29 mouse cellular contexts compared by ENCODE assay signal in genomic region chr1:153380746-153381282, GRCm38 (mm10). TPM values are rescaled to one million over a fixed set of nuclear protein-coding genes. Genes with fewer than 3 reads are reported as not detected.
A peak's percentile ranks its signal among the peaks of the same experiment; 100 is the strongest.
DNase-seq lines count a peak whose midpoint lies in the region; TF ChIP-seq lines count a peak whose summit lies in the region.
"Had no signal": no experiment of that assay in that cellular context is flagged by ENCODE, and none has a peak within 500 bp of the region (broad histone marks: within the 10 kb centered on the region; RNA-seq: fewer than 3 reads in every experiment).

No protein-coding gene starts in this region.

- DNase-seq in adrenal gland, adult (ENCODE audit: inconsistent age in 2 of 2, low spot score in 1 of 2), result peak; percentile 7 to 57
- no peak for DNase-seq in adrenal gland, adult 8-10 months
- DNase-seq in adrenal gland, postnatal 14 days, result peak; percentile 15
- no peak for DNase-seq in adrenal gland, adult 18-20 months (ENCODE audit: low spot score in 2 of 2)
- DNase-seq in cerebellum, postnatal 25 days, result peak; percentile 11 to 14
- DNase-seq in cerebellum, adult 11-12 months, result no peak
- DNase-seq in CH12.LX (ENCODE audit: extremely low read depth), result no peak
- DNase-seq: cerebellum, adult 2 months; cerebellum, adult 9-11 months; embryo, embryonic 11 days; gastrocnemius, postnatal 10 days; gastrocnemius, postnatal 36 days; heart, postnatal 10 days; heart, postnatal 36 days; kidney, adult 11 months; kidney, adult 8-10 months had no signal

- H3K4me1 ChIP-seq in CH12.LX (ENCODE audit: control insufficient read depth in 1 of 2, insufficient read depth in 2 of 2), result 0 out of 4 replicates have a peak, but pooled peaks cover 0 to 2% of the 10 kb centered on the region in 2 experiments
- H3K4me1 ChIP-seq: embryonic facial prominence, embryonic 13.5 days; forebrain, embryonic 15.5 days; heart, embryonic 12.5 days; heart, embryonic 15.5 days; hindbrain, embryonic 13.5 days had no signal

- no peaks in the 10 kb centered on the region for H3K36me3 ChIP-seq in CH12.LX (replicated peaks in 1 of 2; ENCODE audit: control insufficient read depth in 1 of 2, insufficient read depth in 1 of 2, low read length in 1 of 2)
- H3K36me3 ChIP-seq: embryonic facial prominence, embryonic 10.5 days; embryonic facial prominence, embryonic 13.5 days; forebrain, embryonic 12.5 days; forebrain, embryonic 15.5 days; G1E; heart, embryonic 12.5 days; heart, embryonic 15.5 days; hindbrain, embryonic 10.5 days; hindbrain, embryonic 13.5 days; intestine, embryonic 15.5 days had no signal

- H3K9me3 ChIP-seq in CH12.LX (replicated peaks; ENCODE audit: low read length), result no peaks in the 10 kb centered on the region
- H3K9me3 ChIP-seq: embryonic facial prominence, embryonic 10.5 days; embryonic facial prominence, embryonic 13.5 days; forebrain, embryonic 12.5 days; forebrain, embryonic 15.5 days; G1E; heart, embryonic 12.5 days; heart, embryonic 15.5 days; hindbrain, embryonic 10.5 days; hindbrain, embryonic 13.5 days; intestine, embryonic 15.5 days had no signal

- no peak overlapping the region for H3K9ac ChIP-seq in CH12.LX (ENCODE audit: insufficient read depth, low read depth)
- H3K9ac ChIP-seq: embryonic facial prominence, embryonic 13.5 days; forebrain, embryonic 12.5 days; forebrain, embryonic 15.5 days; heart, embryonic 12.5 days; heart, embryonic 15.5 days; hindbrain, embryonic 13.5 days; intestine, embryonic 15.5 days had no signal

- dilution Hi-C loops in CH12.LX (cut with MboI; ENCODE audit: extremely low pct_ligation_motif_present, extremely low pct_unique_long_range_greater_than_20kb, low sequenced_read_pairs), result no loop called here

- TF ChIP-seq CTCF in CH12.LX (conservative IDR thresholded peaks at IDR 0.05 in 1 of 2, IDR thresholded peaks at IDR 0.05 in 1 of 2; ENCODE audit: low read depth in 2 of 2, low read length in 2 of 2), result no peak

- no peaks in the 10 kb centered on the region for H3K79me2 ChIP-seq in CH12.LX (replicated peaks; ENCODE audit: control insufficient read depth, extremely low read depth, insufficient read depth, poor library complexity, severe bottlenecking)

- in situ Hi-C loops in CH12.LX (cut with MboI; ENCODE audit: low pct_ligation_motif_present, low pct_unique_long_range_greater_than_20kb, low sequenced_read_pairs), result loop anchor here (10.0 to 25.0 kb wide), 3 partner anchors 276 to 844 kb away; no protein-coding TSS in a partner anchor

- no peak overlapping the region for H3K27ac ChIP-seq in CH12.LX (ENCODE audit: insufficient read depth, low read depth)
- H3K27ac ChIP-seq: embryonic facial prominence, embryonic 10.5 days; embryonic facial prominence, embryonic 13.5 days; forebrain, embryonic 12.5 days; forebrain, embryonic 15.5 days; heart, embryonic 15.5 days; hindbrain, embryonic 10.5 days; hindbrain, embryonic 13.5 days; intestine, embryonic 15.5 days had no signal

- TF ChIP-seq EP300 in CH12.LX (IDR thresholded peaks at IDR 0.05; ENCODE audit: low read length), result no peak

- H3K27me3 ChIP-seq in CH12.LX (replicated peaks), result peaks cover 2% of the 10 kb centered on the region
- H3K27me3 ChIP-seq: embryonic facial prominence, embryonic 13.5 days; forebrain, embryonic 12.5 days; forebrain, embryonic 15.5 days; heart, embryonic 12.5 days; heart, embryonic 15.5 days; hindbrain, embryonic 13.5 days; intestine, embryonic 15.5 days; Patski had no signal

- no peak for TF ChIP-seq RAD21 in CH12.LX (IDR thresholded peaks at IDR 0.05; ENCODE audit: low read depth, low read length)

- no peak overlapping the region for H3K4me3 ChIP-seq in CH12.LX (replicated peaks in 1 of 3; ENCODE audit: low read depth in 2 of 3, low read length in 2 of 3, poor library complexity in 1 of 3)
- H3K4me3 ChIP-seq: embryonic facial prominence, embryonic 10.5 days; embryonic facial prominence, embryonic 13.5 days; erythroblast, embryonic 14.5 days; forebrain, embryonic 12.5 days; forebrain, embryonic 15.5 days; heart, embryonic 12.5 days; heart, embryonic 15.5 days; hindbrain, embryonic 10.5 days; hindbrain, embryonic 13.5 days; intestine, embryonic 15.5 days had no signal

- no peak overlapping the region for H3K4me2 ChIP-seq in CH12.LX (ENCODE audit: insufficient read depth, low read depth, poor library complexity, severe bottlenecking)
- H3K4me2 ChIP-seq: embryonic facial prominence, embryonic 13.5 days; forebrain, embryonic 12.5 days; forebrain, embryonic 15.5 days; heart, embryonic 12.5 days; heart, embryonic 15.5 days; hindbrain, embryonic 13.5 days; intestine, embryonic 15.5 days had no signal

- no peak for TF ChIP-seq POLR2A in CH12.LX (IDR thresholded peaks at IDR 0.05; ENCODE audit: low read depth, low read length)

TF ChIP-seq in CH12.LX, 34 proteins besides CTCF, POLR2A, EP300 and RAD21:
- TF ChIP-seq ZNF384 (IDR thresholded peaks at IDR 0.05; ENCODE audit: low read depth, low read length) (no peak), BHLHE40 (IDR thresholded peaks at IDR 0.05; ENCODE audit: low read depth, low read length) (0 out of 2 replicates have a peak, but pooled peaks have one; percentile 25)
TF ChIP-seq in CH12.LX: peak in this region for 1.

RNA-seq across cellular contexts. Expression of gene Shcbp1l, which starts 44.1 kb away (rescaled TPM):
- total RNA-seq in adrenal gland, adult 8-10 months (2022), result under 1 TPM in 3 of 4 experiments, not detected in 1; 0.10 to 0.55 (median 0.16) TPM
- total RNA-seq in adrenal gland, postnatal 14 days (2021), result 0.34 and 0.41 TPM in 2 replicates
- total RNA-seq in adrenal gland, adult 18-20 months (2021), result under 1 TPM; 0.13 to 0.38 TPM
- total RNA-seq in CH12.LX (2012; rRNA removed), result 0.46 and 0.59 TPM in 2 replicates
- not detected in 2 replicates for total RNA-seq in CH12.LX (2014; rRNA removed)
- 0.93 and 1.6 TPM in 2 replicates for polyA plus RNA-seq in CH12.LX (2012; ENCODE audit: insufficient read length, low read depth)
- total RNA-seq: gastrocnemius, postnatal 10 days; gastrocnemius, postnatal 36 days; heart, adult 8-10 months; heart, postnatal 10 days; heart, postnatal 36 days had no signal
- polyA plus RNA-seq: erythroblast, embryonic 14.5 days; heart, embryonic 15.5 days; hindbrain, embryonic 10.5 days had no signal

RNA-seq across cellular contexts. Expression of gene Lamc1, which starts 48.2 kb away (rescaled TPM):
- 10 to 100 TPM; 49.8 to 71.5 (median 61.8) TPM for total RNA-seq in adrenal gland, adult 8-10 months (2022)
- total RNA-seq in adrenal gland, postnatal 14 days (2021), result 169 and 170 TPM in 2 replicates
- total RNA-seq in adrenal gland, adult 18-20 months (2021), result 10 to 100 TPM; 54.5 to 66.2 TPM
- total RNA-seq in CH12.LX (2012; rRNA removed) (9.4 and 10.5 TPM in 2 replicates), CH12.LX (2014; rRNA removed) (4.1 and 5.7 TPM in 2 replicates)
- 13.1 and 16.7 TPM in 2 replicates for polyA plus RNA-seq in CH12.LX (2012; ENCODE audit: insufficient read length, low read depth)

Comparison
In these comparisons a context has a peak if more than half of its experiments do, and no peak if none do; other contexts are left out.
1. DNase-seq: peak in adrenal gland, adult (2 of 2), adrenal gland, postnatal 14 days (single experiment) and cerebellum, postnatal 25 days (2 of 2); none in adrenal gland, adult 8-10 months (single experiment), adrenal gland, adult 18-20 months (0 of 2), cerebellum, adult 11-12 months (single experiment) and CH12.LX (single experiment).
2. RNA of gene Lamc1, which starts 48.2 kb away (total RNA-seq): 169 to 170 TPM in adrenal gland, postnatal 14 days, 49.8 to 71.5 TPM in adrenal gland, adult 8-10 months and 54.5 to 66.2 TPM in adrenal gland, adult 18-20 months; 4.1 to 10.5 TPM in CH12.LX; every median in the first group is over 4 times any median in the second.